Mouse (Mus musculus): Measurements from ENCODE around the gene Lce1g.

The Lce1g gene

DNA sequence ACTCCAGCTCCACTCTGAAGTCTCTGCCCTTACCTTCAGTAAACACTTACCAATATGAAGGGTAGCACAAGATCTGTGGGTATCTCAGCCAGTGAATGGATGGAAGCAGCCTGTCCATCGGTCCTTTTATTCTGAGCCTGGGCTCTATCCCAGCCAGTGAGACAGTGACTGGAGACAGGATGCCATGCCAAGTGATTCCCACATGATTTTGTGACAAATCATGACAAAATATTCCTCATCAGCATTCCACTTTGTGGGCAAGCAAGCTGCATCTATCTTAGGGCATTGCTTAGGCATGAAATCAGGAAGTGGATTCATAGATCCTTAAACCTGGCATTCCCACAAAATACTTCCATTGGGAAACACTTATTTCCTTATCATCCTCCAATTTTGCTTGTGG lies at the start of gene Lce1g:
Lce1g (minus strand) TSS at position 101 of the 400 bp plus-strand sequence.
- DNase-seq, result no peak

DNA sequence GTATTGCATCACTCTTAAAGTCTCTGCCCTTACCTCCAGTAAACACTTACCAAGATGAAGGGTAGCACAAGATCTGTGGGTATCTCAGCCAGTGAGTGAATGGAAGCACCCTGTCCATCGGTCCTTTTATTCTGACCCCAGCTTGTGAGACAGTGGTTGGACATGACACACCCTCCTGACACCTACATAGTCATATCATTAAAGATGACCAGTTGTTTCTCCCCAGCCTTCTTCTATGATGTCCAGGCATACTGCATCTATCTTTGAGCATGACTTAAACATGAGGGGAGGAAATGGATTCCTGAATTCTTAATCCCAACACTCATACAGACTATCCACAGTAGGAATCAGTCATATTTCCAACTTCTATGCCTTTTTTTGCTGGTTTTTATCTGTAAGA lies 38.3 kb upstream of the Lce1g start, which contains the start of gene Lce1j:
Lce1j (minus strand) TSS at position 101 of the 400 bp plus-strand sequence.
- no peak for DNase-seq

DNA sequence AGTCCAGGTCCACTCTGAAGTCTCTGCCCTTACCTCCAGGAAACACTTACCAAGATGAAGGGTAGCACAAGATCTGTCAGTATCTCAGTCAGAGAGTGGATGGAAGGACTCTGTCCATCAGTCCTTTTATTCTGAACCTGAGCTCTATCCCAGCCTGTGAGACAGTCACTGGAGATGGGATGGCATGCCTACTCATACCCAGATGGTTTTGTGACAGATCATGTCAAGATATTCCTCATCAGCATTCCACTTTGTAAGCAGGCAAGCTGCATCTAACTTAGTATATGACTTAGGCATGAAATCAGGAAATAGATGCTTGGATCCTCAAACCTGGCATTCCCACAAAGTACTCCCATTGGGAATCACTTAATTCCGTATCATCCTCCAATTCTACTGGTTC lies 26.7 kb upstream of the Lce1g start, which contains the start of gene Lce1i:
Lce1i (minus strand) TSS at position 101 of the 400 bp plus-strand sequence.
- no peak for DNase-seq

DNA sequence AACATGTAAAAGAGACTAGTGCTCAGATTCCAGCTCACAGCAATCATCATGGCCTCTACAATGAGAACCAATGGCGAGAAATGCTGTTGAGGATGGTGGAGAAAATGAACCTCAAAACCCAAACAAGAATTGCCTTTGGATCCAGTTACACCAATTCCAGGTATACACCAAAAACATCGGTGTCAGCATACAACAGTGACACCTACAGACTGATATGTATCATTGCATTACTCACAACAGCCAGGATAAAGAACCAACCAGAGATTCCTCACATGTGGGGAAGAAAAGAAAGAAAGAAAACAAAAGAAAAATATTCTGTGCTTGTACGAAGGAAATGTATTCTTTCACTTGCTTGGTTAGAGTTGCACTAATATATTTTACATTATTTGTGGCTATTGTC lies 19.4 kb upstream of the Lce1g start:
- DNase-seq, result no peak

DNA sequence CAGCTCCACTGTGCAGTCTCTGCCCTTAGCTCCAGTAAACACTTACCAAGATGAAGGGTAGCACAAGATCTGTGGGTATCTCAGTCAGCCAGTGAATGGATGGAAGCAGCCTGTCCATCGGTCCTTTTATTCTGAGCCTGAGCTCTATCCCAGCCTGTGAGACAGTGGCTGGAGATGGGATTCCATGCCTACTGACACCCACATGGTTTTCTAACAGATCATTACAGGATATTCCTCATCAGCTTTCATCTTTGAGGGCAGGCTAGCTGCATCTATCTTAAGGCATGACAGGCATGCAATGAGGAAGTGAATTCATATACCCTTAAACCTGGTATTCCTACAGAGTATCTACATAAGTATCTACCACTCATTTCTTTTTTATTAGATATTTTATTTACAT lies 12.8 kb upstream of the Lce1g start, which contains the start of gene Lce1h:
Lce1h (minus strand) TSS at position 101 of the 400 bp plus-strand sequence.
- no peak for DNase-seq

DNA sequence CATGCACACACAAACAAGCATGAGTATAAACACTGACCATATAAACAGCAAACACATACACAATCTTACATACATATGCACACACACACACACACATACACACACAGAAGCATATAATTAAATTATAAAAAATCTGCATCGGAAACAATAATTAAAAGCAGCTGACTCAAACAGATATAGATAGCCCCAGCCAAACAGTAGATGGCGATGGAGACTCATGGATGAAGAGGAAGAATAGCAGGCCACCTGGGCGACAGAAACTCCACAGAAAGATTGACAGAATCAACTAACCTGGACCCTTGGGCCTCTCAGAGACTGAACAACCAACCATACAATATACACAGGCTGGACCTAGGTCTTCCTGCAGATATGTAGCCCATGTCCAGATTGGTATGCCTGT lies 1.1 kb upstream of the Lce1g start:
- DNase-seq, result no peak

DNA sequence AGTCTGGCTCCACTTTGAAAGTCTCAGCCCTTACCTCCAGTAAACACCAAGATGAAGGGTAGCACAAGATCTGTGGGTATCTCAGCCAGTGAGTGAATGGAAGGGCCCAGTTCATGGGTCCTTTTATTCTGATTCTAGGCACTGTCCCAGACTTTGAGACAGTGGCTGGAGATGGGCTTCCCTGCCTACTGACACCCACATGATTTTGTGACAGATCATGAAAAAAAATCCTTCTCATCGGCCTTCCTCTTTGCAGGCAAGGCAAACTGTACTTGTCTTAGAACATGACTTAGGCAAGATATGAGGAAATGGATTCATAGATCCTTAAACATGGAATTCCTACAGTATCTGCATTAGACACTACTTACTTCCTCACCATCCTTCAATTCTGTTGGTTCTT lies 13.1 kb downstream of the Lce1g start, which contains the start of gene Gm38119:
Gm38119 (minus strand) TSS at position 101 of the 400 bp plus-strand sequence.
- DNase-seq, result no peak

DNA sequence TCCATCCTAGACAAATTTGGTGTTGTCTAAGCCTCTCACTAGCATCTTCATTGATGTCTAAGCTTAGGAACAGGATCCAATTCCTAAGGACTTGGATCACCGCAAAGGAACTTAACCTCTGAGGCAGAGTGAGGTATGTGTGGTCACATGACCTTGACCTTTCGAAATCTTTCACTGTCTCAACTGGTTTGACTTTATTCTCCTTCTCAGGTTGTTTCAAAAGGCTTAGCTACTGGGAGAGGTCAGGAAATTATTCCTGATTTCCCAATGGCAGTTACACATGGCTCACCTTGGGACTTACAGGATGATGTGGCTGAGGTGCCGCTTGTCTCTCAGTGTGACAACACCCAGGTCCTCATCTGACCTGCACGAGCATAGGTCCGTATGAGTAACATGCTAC lies 29.5 kb downstream of the Lce1g start:
- no peak for DNase-seq

DNA sequence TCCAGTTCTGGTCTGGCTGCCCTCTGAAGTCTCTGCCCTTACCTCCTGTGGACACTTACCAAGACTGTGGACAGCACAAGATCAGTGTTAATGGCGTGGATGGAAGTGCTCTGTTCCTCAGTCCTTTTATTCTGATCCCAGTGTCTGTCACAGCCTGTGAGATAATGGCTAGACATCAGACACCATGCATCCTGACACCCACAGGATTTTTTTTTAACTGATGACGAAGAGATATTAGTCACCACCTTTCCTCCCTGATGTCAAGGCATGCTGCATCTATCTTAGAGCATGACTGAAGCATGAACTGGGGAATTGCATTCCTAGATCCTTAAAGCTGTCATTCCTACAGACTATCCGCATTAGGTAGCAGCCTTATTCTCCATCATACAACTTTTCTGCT lies 31.9 kb downstream of the Lce1g start, which contains the start of gene Lce1f:
Lce1f (minus strand) TSS at position 101 of the 400 bp plus-strand sequence.
- no peak for DNase-seq

DNA sequence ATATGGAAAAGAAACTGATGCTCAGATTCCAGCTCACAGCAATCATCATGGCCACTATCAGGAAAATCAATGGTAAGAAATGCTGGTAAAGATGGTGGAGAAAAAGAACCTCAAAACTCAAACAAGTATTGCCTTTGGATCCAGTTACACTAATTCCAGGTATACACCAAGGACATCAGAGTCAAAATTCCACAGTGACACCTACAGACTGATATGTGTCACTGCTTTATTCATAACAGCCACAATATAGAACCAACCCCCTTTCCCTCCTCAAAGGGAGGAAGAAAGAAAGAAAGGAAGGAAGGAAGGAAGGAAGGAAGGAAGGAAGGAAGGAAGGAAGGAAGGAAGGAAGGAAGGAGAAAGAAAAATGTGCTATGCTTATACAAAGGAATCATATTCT lies 37.0 kb downstream of the Lce1g start:
- no peak for DNase-seq

DNA sequence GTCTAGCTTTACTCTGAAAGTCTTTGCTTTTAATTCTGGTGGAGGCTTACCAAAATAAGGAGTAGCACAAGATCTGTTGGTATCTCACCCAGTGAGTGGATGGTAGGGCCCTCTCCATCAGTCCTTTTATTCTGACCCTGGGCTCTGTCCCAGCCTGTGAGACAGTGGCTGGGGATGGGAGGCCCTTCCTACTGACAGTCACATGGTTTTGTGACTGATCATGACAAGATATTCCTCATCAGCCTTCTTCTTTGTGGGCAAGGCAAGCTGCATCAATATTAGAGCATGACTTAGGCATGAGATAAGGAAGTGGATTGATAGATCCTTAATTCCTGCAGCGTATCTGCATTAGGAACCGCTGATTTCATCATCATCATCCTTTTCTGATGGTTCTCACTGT lies 43.2 kb downstream of the Lce1g start, which contains the start of gene Lce1e:
Lce1e (minus strand) TSS at position 101 of the 400 bp plus-strand sequence.
- no peak for DNase-seq
